Mouse (Mus musculus) layer of hippocampus, adult 18-20 months (tissue): Measurements from ENCODE around the gene Nup155. TPM values are rescaled to one million over a fixed set of nuclear protein-coding genes. Genes with fewer than 3 reads are reported as not detected.
"Not testable (repeated sequence)": the region's sequence is repeated elsewhere in the genome, so short reads cannot be mapped to it uniquely, and the experiment has no call there.

Experiments used
- DNase-seq, 2 experiments: peaks; one replicate each; pipeline ENCODE4 v3.0.0; 2022; ENCODE audit warnings: low spot score in 2 of 2
- long read RNA-seq: library from polyadenylated mRNA; stranded (forward); transcript quantifications from one replicate; pipeline ENCODE4 v2.0.0, GENCODE M21; 2021
- total RNA-seq, 2 experiments: library from RNA; stranded (reverse); gene quantifications; 2 replicates each; pipeline ENCODE4 v1.2.3; 2021

The Nup155 gene
- total RNA-seq = 10 to 100 TPM; 17.1 to 17.5 TPM
- long read RNA-seq, full-length matches to known transcripts = 5 of 9 reads
- long read RNA-seq, partial matches to known transcripts = 3 of 9 reads
- long read RNA-seq, other reads (novel, unspliced or antisense) = 1 of 9 reads

DNA sequence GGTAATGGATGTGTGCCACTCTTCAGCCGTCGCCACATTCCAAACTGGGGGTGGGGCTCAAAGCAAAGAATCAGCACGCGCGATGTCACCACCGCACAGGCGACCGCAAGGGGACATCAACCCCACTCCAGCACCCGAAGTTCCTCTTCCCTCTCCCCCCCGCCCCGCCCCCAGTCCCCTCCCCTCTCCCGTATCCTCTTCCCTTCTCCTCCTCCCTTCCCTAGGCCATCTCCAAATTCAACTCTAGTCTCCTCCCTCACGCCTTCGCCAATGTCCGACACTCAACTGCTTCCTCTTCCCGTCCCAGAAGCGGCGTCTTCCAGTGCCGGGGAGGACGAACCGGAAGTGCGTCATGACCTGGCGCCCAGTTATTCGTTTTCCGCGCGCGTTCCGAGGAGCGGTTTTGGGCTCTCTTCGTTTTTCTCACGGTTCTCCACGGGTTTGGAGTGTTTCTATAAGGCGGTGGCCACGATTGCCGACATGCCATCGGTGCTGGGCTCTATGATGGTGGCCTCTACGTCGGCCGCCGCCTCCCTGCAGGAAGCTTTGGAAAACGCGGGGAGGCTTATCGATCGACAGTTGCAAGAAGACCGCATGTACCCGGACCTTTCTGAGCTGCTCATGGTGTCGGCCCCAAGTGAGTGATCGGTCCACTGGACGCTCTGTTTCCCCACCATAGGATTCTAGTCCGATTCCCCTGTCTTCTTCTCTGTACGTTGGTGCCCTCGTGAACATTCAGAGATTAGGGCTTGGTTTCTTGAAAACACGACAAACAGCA lies at the start of gene Nup155:
Gene Nup155, plus strand, starts transcription at position 308 of the 778 bp plus-strand sequence.
- peak; percentile 92 to 95 for DNase-seq

DNA sequence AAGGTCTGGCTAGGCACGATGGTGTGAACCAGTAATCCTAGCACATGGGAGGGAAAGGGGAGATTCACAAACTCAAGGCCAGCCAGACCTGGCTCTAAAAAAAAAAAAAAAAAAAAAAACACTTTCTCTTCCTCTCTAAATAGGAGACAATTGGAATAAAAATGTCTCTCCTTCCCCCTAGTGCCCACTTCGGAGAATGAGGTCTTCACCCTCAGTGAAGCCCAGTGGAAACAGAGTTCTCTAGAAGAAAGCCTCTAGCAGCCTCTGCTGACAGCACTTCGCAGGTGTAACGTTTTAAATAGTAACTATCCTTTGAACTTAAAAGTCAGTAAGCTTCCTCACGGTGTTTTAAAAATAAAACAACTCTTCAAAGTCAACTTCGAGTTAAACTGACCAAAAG lies 43.9 kb upstream of the Nup155 start:
- DNase-seq = no peak

- DNase-seq = not testable (repeated sequence)
Measured at GRCm38 (mm10) chr15:8073159-8073558, 35.9 kb upstream of the Nup155 start.

GRCm38 (mm10) chr15:8082139-8082538 lies 26.9 kb upstream of the Nup155 start:
- no peak for DNase-seq

DNA sequence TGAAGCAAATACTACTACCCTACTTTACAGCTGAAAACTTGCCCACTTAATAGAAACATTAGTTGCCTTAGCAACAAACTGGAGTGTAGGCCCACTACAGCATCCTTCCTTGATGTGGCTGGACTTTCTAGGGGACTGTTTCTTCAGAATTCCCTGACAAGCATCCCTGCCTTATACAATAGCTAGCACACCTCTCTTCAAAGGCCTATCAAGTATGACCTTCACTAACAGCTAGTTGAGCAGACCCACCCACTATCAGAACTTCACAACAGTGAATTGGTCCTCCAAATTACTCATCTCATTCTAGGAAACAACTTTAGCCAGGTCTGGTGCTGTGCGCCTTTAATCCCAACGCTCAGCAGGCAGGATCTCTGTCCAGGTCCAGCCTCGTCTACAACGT lies 21.8 kb upstream of the Nup155 start:
- DNase-seq = no peak

DNA sequence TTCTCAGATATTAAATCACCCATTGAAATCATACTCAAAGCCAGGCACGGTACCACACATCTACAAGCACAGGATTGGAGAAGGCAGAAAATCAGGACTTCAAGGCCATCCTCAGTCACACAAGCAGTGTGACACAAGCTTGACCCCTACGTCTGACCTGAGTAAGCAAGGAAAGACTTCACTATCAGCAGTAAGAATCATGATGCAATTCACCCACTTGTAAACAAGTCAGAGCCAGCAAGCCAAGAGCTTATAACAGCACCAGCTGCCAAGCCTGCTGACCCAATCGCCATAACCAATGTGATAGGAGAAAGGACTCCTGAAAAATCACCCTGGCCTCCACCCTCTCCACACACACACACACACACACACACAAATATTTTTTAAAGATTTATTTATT lies 20.4 kb upstream of the Nup155 start:
- no peak for DNase-seq

DNA sequence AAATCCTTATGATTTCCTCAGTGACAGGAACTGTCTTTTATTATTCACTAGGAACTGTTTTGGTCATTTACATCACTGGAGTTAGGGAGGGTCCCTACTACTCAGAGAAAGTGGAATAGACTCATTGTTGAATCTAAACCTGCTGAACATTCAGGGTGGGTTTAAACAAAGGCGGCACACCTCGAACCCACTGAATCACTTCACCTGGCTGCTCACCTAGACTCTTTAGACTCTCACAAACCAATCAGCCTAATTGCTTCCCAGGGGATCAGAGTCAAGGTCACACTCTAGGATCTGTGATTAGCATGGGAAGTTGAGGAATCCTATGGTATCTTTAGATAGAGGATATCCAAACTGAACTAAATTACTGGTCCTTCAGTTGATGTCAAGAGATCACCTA lies 18.4 kb upstream of the Nup155 start:
- DNase-seq = no peak

- not testable (repeated sequence) for DNase-seq
Measured at GRCm38 (mm10) chr15:8092668-8093067, 16.4 kb upstream of the Nup155 start.

DNA sequence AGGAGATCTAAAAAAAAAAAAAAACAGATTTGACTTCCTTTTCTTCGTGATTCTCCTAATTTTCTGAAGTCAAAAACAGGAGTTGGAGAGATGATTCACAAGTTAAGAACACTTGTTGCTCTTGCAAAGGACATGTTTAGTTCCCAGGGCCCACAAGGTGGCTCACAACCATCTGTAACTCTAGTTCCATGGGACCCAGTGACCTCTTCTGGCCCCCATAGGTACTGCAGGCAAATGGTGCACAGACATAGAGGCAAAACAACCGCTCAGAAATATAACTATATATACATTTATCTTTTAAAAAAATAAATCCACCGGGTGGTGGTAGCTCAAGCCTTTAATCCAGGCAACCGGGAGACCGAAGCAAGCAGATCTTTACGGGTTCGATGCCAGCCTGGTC lies 11.2 kb upstream of the Nup155 start:
- peak in 1 of 2 experiments; percentile 53 for DNase-seq

- DNase-seq = peak; percentile 95 to 99
Measured at GRCm38 (mm10) chr15:8098774-8099749, 10.0 kb upstream of the Nup155 start, which contains the start of gene Wdr70. Gene Wdr70 (minus strand): TSS chr15:8099209.

GRCm38 (mm10) chr15:8101975-8102542 lies 7.0 kb upstream of the Nup155 start:
- not testable (repeated sequence) for DNase-seq

- no peak for DNase-seq
Measured at GRCm38 (mm10) chr15:8108360-8108965, 610 bp upstream of the Nup155 start.

DNA sequence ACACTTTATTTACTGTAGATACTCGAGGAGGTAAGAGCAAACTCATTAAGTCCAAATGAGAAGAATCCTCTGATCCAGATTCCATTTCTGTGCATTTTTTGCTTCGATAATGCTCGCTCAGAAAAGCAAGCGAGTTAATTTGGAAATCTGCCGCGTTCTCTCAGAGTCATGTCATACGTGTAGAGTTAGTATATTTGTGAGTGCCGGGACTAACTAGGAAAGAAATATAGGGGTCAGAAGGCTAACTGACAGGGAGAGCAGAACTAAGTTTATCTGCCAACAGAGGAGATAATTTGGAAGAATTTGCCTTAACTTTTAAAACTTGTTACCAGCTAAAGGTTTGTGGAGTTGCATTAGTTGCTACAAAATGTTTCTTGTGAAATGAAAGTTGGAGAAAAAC lies 709 bp downstream of the Nup155 start:
- DNase-seq = no peak

DNA sequence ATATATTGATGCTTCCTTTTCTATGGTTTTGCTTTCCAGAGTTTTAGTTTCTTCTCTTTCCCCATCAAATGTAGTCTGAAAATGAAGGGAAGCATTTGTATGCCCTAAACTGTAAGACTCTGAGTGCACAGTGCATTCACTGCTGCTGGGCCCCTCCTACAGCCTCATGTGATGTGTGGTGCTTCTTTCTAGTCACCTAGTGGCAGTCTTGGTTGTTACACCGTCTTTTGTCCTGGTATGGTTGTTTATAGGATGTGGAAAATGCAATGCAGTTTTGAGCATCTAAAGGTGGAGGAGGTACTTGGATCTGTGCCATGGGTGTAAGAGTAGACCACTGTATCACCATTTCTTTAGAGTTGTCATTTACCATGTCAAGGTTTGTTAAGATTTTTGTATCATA lies 20.2 kb downstream of the Nup155 start:
- no peak for DNase-seq

DNA sequence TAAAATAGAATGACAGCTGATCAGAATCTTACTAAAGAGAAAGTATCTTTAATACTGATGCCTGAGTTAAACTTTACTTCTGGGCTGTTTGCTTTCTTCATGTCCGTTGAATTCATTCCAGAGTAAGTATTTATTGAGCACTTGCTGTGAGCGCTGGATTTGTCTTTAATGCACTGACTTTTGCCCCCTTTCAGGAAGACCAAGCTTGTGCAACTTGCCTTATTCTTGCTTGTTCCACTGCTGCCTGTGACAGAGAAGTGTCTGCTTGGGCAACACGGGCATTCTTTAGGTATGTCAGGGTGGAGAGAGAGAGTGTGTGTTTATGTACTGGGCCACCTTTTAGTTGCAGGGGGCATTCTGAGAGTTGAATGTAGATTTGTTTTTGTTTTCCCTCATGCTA lies 22.2 kb downstream of the Nup155 start:
- DNase-seq = no peak

- DNase-seq = no peak
Measured at GRCm38 (mm10) chr15:8131761-8132160, 22.7 kb downstream of the Nup155 start.

GRCm38 (mm10) chr15:8135606-8136005 lies 26.5 kb downstream of the Nup155 start:
- no peak for DNase-seq

DNA sequence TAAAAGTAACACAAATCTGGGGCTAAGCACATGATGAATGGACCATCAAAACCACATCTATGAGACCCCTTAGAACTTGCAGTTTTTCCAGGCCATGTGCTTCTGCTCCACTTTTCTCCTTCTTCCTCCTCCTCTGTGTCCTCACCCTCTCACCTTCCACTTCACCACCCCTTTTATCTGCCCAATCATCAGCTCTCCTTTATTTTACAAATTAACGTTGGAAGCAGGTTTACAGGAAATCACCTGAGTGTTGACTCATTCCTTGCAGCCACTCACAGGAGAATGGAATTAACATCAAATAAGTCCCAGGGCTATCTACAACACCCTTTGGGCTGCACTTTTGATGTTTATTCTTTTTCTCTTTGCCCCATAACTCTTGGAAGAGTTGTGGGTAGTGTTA lies 52.8 kb downstream of the Nup155 start:
- no peak for DNase-seq

- peak; percentile 87 to 95 for DNase-seq
Measured at GRCm38 (mm10) chr15:8168591-8169265, 59.7 kb downstream of the Nup155 start, which contains the start of gene Cplane1. Gene Cplane1 (plus strand): TSS chr15:8169106.

- DNase-seq = peak in 1 of 2 experiments; percentile 55
Measured at GRCm38 (mm10) chr15:8169266-8169746, 60.2 kb downstream of the Nup155 start.
